Mouse (Mus musculus) Patski (cell line): ENCODE data around the gene Bfsp1. TPM values are rescaled to one million over a fixed set of nuclear protein-coding genes. Genes with fewer than 3 reads are reported as not detected.

Experiments used
- ATAC-seq: fragments of 100-300 bp; one replicate; pipeline ENCODE4 v1.8.0; 2021
- CTCF ChIA-PET: fragments of 350-600 bp; sonication (Branson Sonifier 250); formaldehyde crosslinking; loops from one replicate; lab custom pipeline; 2022; ENCODE audit warnings: inconsistent platforms; lab: Charles Lee
- POLR2A ChIA-PET: fragments of 350-600 bp; sonication (Branson Sonifier 250); formaldehyde crosslinking; loops from one replicate; lab custom pipeline; 2022; ENCODE audit warnings: antibody characterized with exemption, inconsistent platforms; lab: Charles Lee
- DNase-seq: peaks from one replicate; pipeline ENCODE4 v3.0.0-alpha.2; 2011; ENCODE audit warnings: low read depth, low spot score
- H3K27me3 ChIP-seq: fragments of 371-371 bp; one replicate; pipeline ENCODE4 v1.5.1; 2021
- CTCF ChIP-seq: fragments of 100-300 bp; IDR thresholded peaks from one replicate; pipeline ENCODE4 v1.5.1; 2021
- in situ Hi-C: fragments of 300-500 bp; cut with MboI; formaldehyde crosslinking; loops from 3 replicates; pipeline ENCODE4 v1.11.1; 2018; ENCODE audit warnings: low pct_unique_long_range_greater_than_20kb, mixed read lengths
- polyA plus RNA-seq: library from polyadenylated mRNA; unstranded; gene quantifications from one replicate; pipeline ENCODE4 v1.2.3, GENCODE M21; 2021

The Bfsp1 gene
- polyA plus RNA-seq, 1 experiment from 2014 or later: 0.04 TPM

DNA sequence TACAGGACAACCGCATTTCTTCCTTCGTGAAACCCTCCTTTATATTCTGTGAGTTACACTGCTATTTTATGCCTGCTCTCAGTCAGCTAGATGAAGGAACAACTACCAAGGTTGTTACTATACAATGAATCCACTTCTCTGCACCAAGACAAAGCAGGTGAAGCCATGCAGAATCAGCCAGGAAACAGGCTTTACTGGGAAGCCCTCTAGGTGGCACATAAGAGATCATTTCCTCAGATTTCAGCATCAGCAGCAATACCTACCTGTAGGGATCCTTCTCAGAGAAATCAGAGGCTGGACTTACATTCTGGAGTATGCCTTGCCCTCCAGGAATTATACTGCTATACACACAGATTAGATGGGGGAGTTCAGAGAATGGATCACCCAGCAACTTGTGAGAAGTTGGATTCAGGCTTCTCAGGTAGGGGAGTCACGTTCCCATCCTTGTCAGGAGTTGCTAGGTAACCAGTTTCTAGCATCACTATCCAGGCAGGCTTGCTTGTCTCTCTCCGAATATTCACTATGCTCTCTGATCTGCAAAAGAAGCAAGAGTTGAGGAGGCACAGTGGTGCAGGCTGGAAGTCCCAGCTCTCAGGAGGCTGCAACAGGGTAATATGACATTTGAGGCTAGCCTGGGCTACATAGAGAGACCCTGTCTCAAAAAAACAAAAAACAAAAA is 66.5 kb downstream of the Bfsp1 start:
- ATAC-seq (no peak), DNase-seq (no peak)
- ChIA-PET CTCF (no interaction called here), POLR2A (no interaction called here)
- in situ Hi-C loops: no loop called here
- no peak for TF ChIP-seq CTCF
- H3K27me3 ChIP-seq: peaks cover 31% of the 10 kb centered on the region

DNA sequence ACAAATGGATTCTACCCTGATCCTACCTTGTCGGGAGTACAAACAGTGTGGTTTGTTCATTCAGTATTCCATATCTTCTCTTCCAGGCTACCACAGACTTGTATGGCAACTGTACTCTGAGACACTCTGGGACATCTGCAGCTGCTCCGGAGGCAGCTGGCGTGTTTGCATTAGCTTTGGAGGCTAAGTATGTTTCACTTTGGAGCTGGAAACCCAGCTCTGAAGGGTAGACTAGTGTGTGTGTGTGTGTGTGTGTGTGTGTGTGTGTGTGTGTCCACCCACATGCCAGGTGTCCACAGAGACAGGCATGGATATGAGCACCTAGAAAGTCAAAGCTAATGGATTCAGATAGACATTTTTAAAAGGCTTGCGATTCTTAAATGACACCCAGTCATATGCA is 67.1 kb downstream of the Bfsp1 start:
- ChIA-PET POLR2A (no interaction called here), CTCF (interaction anchor here (1.0 kb wide), 1 partner anchor 10 kb away, joined by 3 read pairs; no protein-coding TSS in a partner anchor)
- no peak for TF ChIP-seq CTCF
- DNase-seq (no peak), ATAC-seq (no peak)
- H3K27me3 ChIP-seq: peaks cover 31% of the 10 kb centered on the region
- in situ Hi-C loops: no loop called here

DNA sequence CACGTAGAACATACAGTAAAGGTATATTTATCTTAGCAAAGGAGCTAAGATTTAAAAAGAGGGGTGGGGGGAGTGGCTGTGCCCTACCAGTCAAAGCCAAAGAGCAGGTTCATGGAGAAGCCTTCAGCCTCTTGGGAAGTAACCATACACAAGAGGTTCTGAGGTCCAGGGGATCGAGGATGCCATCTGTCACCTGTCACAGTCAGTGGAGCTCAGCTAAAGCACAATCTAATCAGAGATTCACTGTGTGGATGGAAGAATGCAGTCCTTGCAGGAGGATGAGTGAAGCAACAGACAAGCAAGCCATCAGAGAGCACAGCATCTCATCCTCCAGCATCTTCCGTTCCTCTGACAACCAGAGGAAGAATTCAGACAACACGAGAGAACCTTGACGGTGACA is 73.1 kb downstream of the Bfsp1 start:
- no peak for TF ChIP-seq CTCF
- in situ Hi-C loops: no loop called here
- POLR2A ChIA-PET: no interaction called here
- CTCF ChIA-PET: no interaction called here
- peaks cover 15% of the 10 kb centered on the region for H3K27me3 ChIP-seq
- no peak for DNase-seq
- no peak for ATAC-seq

DNA sequence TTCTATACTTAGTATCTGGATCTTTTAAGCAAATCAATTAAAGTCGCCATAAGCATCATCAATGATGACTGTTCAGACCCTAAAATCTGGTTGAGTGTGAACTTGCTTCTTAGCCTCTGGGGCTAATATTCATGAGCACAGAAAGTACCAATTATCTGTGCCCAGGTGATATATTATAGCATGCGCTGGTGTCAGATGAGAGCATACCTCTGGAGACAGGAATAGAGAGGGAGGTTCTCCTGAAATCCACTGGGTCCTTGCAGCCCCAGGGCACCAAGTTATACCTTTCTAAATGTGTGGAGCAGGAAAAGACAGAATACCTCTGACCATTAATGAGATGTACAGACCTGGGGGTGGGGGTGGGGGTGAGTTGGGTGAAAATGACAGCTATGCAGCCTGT is 82.7 kb downstream of the Bfsp1 start:
- peaks cover 13% of the 10 kb centered on the region for H3K27me3 ChIP-seq
- no peak for TF ChIP-seq CTCF
- ATAC-seq: no peak
- in situ Hi-C loops: no loop called here
- DNase-seq: no peak
- CTCF ChIA-PET: no interaction called here
- POLR2A ChIA-PET: no interaction called here

Other genes with a start within 250 kb of the Bfsp1 start
- gene Dstn, start 52.1 kb upstream of the Bfsp1 start, polyA plus RNA-seq: 272 TPM
- gene Rrbp1, start 148.1 kb upstream of the Bfsp1 start, polyA plus RNA-seq: 230 TPM
- gene Banf2, start 169.9 kb upstream of the Bfsp1 start, polyA plus RNA-seq: not detected